Comparison of ENCODE assay signal across 14 mouse cellular contexts in the genomic region with DNA sequence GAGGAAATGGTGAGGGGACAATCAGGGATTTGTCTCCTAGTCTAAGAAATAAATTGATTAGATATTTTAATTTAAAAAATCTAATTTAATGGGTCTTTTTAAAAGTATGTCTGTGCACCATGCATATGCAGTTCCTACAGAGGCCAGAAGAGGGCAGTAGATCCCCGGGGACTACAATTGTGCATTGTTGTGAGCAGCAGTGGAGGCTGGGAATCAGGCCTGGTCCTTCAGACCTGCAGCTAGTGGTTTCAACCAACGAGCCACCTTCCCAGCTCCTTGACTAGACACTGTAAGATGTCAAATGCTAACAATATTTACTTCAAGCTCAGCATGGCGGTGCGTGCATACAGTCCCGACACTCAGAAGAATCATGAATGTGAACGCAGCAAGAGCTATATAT.
DNase-seq lines count a peak whose midpoint lies in the region; ATAC-seq and TF ChIP-seq lines count a peak whose summit lies in the region.
"Had no signal": no experiment of that assay in that cellular context is flagged by ENCODE, and none has a peak within 500 bp of the region (broad histone marks: within the 10 kb centered on the region; RNA-seq: fewer than 3 reads in every experiment).

No protein-coding gene starts in this region.

- CTCF ChIA-PET in Patski (lab: Charles Lee) = interaction anchor here (0.7 to 1.6 kb wide), 6 partner anchors 9 to 439 kb away, joined by 3 to 11 read pairs (median 4); no protein-coding TSS in a partner anchor

- intact Hi-C loops in heart, postnatal 25 days (cut with DNase I) = no loop called here

- POLR2A ChIA-PET in Patski (lab: Charles Lee) = no interaction called here

- no peak for ATAC-seq in heart, postnatal 0 days (ENCODE audit: insufficient read depth, low read depth)
- ATAC-seq in Patski = no peak
- no peak for ATAC-seq in monocyte, adult 5-6 weeks (replicated peaks; ENCODE audit: insufficient number of reproducible peaks, low FRiP score, low TSS enrichment, poor library complexity, severe bottlenecking)
- ATAC-seq: forebrain, embryonic 13.5 days; midbrain, embryonic 15.5 days had no signal

- no peak for TF ChIP-seq EP300 in heart, postnatal 0 days (IDR thresholded peaks at IDR 0.05; ENCODE audit: low read depth)

- H3K9me3 ChIP-seq in heart, postnatal 0 days (replicated peaks; ENCODE audit: control insufficient read depth, low read length) = no peaks in the 10 kb centered on the region
- H3K9me3 ChIP-seq: forebrain, embryonic 13.5 days; midbrain, embryonic 15.5 days had no signal

- H3K4me2 ChIP-seq in heart, postnatal 0 days (ENCODE audit: low read depth, low read length) = no peak overlapping the region
- H3K4me2 ChIP-seq: forebrain, embryonic 13.5 days; midbrain, embryonic 15.5 days had no signal

- H3K9ac ChIP-seq in heart, postnatal 0 days (replicated peaks; ENCODE audit: low read depth, low read length) = no peak overlapping the region
- H3K9ac ChIP-seq: forebrain, embryonic 13.5 days; midbrain, embryonic 15.5 days had no signal

- peak; percentile 15; the same call in 1 of the 2 replicates for TF ChIP-seq CTCF in heart, postnatal 0 days (IDR thresholded peaks at IDR 0.05; ENCODE audit: low read depth)
- TF ChIP-seq CTCF in Patski (IDR thresholded peaks at IDR 0.05) = peak; percentile 65

- no peak for DNase-seq in heart, postnatal 0 days (ENCODE audit: low spot score)
- DNase-seq in heart, postnatal 25 days (ENCODE audit: low spot score) = no peak
- peak; percentile 15 for DNase-seq in lung, postnatal 36 days
- no peak for DNase-seq in lung, adult 18-20 months
- no peak for DNase-seq in Patski (ENCODE audit: low read depth, low spot score)
- DNase-seq in splenic B cell, adult 2 months (ENCODE audit: low read depth, low spot score) = peak; percentile 12
- no peak for DNase-seq in adrenal gland, adult 2 months
- DNase-seq: adrenal gland, postnatal 36 days; cerebellum, adult 8-10 months; gastrocnemius, postnatal 36 days; heart, postnatal 36 days had no signal

- in situ Hi-C loops in Patski (cut with MboI; ENCODE audit: low pct_unique_long_range_greater_than_20kb) = no loop called here

- no peaks in the 10 kb centered on the region for H3K36me3 ChIP-seq in heart, postnatal 0 days (replicated peaks; ENCODE audit: control insufficient read depth, insufficient read depth, low read length)
- no peaks in the 10 kb centered on the region for H3K36me3 ChIP-seq in splenic B cell, adult 2 months (ENCODE audit: control insufficient read depth, insufficient read depth, low read length, poor library complexity, severe bottlenecking)
- H3K36me3 ChIP-seq: midbrain, embryonic 15.5 days had no signal

- H3K27me3 ChIP-seq in heart, postnatal 0 days (ENCODE audit: control insufficient read depth, insufficient read depth, low read length) = no peaks in the 10 kb centered on the region
- no peaks in the 10 kb centered on the region for H3K27me3 ChIP-seq in Patski
- H3K27me3 ChIP-seq in splenic B cell, adult 2 months (ENCODE audit: control insufficient read depth, insufficient read depth, low read length, poor library complexity, severe bottlenecking) = no peaks in the 10 kb centered on the region
- H3K27me3 ChIP-seq: forebrain, embryonic 13.5 days; midbrain, embryonic 15.5 days had no signal

- H3K4me3 ChIP-seq in heart, postnatal 0 days (ENCODE audit: low read depth, low read length) = no peak overlapping the region
- H3K4me3 ChIP-seq: forebrain, embryonic 13.5 days; midbrain, embryonic 15.5 days had no signal

- 95% methylated on average over 6 of the region's 6 CpGs for WGBS in heart, postnatal 0 days

- no peak overlapping the region for H3K27ac ChIP-seq in heart, postnatal 0 days (ENCODE audit: low read depth)
- H3K27ac ChIP-seq: forebrain, embryonic 13.5 days; midbrain, embryonic 15.5 days had no signal

- no peaks in the 10 kb centered on the region for H3K4me1 ChIP-seq in heart, postnatal 0 days (ENCODE audit: control insufficient read depth, insufficient read depth)
- H3K4me1 ChIP-seq: forebrain, embryonic 13.5 days; midbrain, embryonic 15.5 days had no signal

Comparison
In these comparisons a context has a peak if more than half of its experiments do, and no peak if none do; other contexts are left out.
1. DNase-seq: peak in lung, postnatal 36 days (single experiment) and splenic B cell, adult 2 months (single experiment); none in heart, postnatal 0 days (single experiment), heart, postnatal 25 days (single experiment), lung, adult 18-20 months (0 of 2), Patski (single experiment) and adrenal gland, adult 2 months (single experiment).